Mouse (Mus musculus): Measurements from ENCODE around the gene Ubxn7.
A peak's percentile ranks its signal among the peaks of the same experiment; 100 is the strongest.

The Ubxn7 gene

GRCm38 (mm10) chr16:32382901-32383300, 50.8 kb downstream of the Ubxn7 start:
- DNase-seq (ENCODE audit: low spot score), result no peak

GRCm38 (mm10) chr16:32384885-32385284, 52.8 kb downstream of the Ubxn7 start:
- DNase-seq (ENCODE audit: low spot score), result no peak

- DNase-seq (ENCODE audit: low spot score), result no peak
These were observed 54.8 kb downstream of the Ubxn7 start for GRCm38 (mm10) chr16:32386826-32387225.

- no peak for DNase-seq (ENCODE audit: low spot score)
These were observed 57.0 kb downstream of the Ubxn7 start for GRCm38 (mm10) chr16:32389049-32389448.

GRCm38 (mm10) chr16:32389841-32390240, 57.8 kb downstream of the Ubxn7 start:
- DNase-seq (ENCODE audit: low spot score), result no peak

GRCm38 (mm10) chr16:32390882-32391281, 58.8 kb downstream of the Ubxn7 start:
- DNase-seq (ENCODE audit: low spot score), result no peak

- no peak for DNase-seq (ENCODE audit: low spot score)
These were observed 63.9 kb downstream of the Ubxn7 start for GRCm38 (mm10) chr16:32395679-32396540.

GRCm38 (mm10) chr16:32396541-32396835, 64.4 kb downstream of the Ubxn7 start:
- no peak for DNase-seq (ENCODE audit: low spot score)

- DNase-seq (ENCODE audit: low spot score), result no peak
These were observed 66.1 kb downstream of the Ubxn7 start for GRCm38 (mm10) chr16:32398206-32398605.

- DNase-seq (ENCODE audit: low spot score), result no peak
These were observed 68.2 kb downstream of the Ubxn7 start, which contains the start of gene Tm4sf19 for GRCm38 (mm10) chr16:32400267-32400666. Gene Tm4sf19, plus strand, starts transcription at chr16:32400506.

GRCm38 (mm10) chr16:32401335-32401965, 69.4 kb downstream of the Ubxn7 start:
- DNase-seq (ENCODE audit: low spot score), result no peak

- no peak for DNase-seq (ENCODE audit: low spot score)
These were observed 70.8 kb downstream of the Ubxn7 start for GRCm38 (mm10) chr16:32402818-32403217.

- no peak for DNase-seq (ENCODE audit: low spot score)
These were observed 73.7 kb downstream of the Ubxn7 start for GRCm38 (mm10) chr16:32405716-32406115.

GRCm38 (mm10) chr16:32406671-32407070, 74.6 kb downstream of the Ubxn7 start:
- DNase-seq (ENCODE audit: low spot score), result no peak

GRCm38 (mm10) chr16:32407730-32408129, 75.7 kb downstream of the Ubxn7 start:
- DNase-seq (ENCODE audit: low spot score), result no peak

GRCm38 (mm10) chr16:32417457-32417856, 85.4 kb downstream of the Ubxn7 start:
- DNase-seq (ENCODE audit: low spot score), result no peak

GRCm38 (mm10) chr16:32419517-32420483, 87.7 kb downstream of the Ubxn7 start, which contains the start of gene Tctex1d2:
Gene Tctex1d2, plus strand, starts transcription at chr16:32419702.
- peak; percentile 79 for DNase-seq (ENCODE audit: low spot score)

- DNase-seq (ENCODE audit: low spot score), result no peak
These were observed 95.4 kb downstream of the Ubxn7 start for GRCm38 (mm10) chr16:32427506-32427905.

- DNase-seq (ENCODE audit: low spot score), result peak; percentile 63
These were observed 98.5 kb downstream of the Ubxn7 start, which contains the start of gene Pcyt1a for GRCm38 (mm10) chr16:32430474-32431046. Gene Pcyt1a, plus strand, starts transcription at chr16:32430921.

- no peak for DNase-seq (ENCODE audit: low spot score)
These were observed 99.1 kb downstream of the Ubxn7 start for GRCm38 (mm10) chr16:32431047-32431591.

GRCm38 (mm10) chr16:32431926-32432325, 99.9 kb downstream of the Ubxn7 start:
- DNase-seq (ENCODE audit: low spot score), result no peak

All from urinary bladder, postnatal 10 days (tissue).